Mouse (Mus musculus) intestine, postnatal 0 days (tissue): Measurements from ENCODE around the gene Lrch4. TPM values are rescaled to one million over a fixed set of nuclear protein-coding genes. Genes with fewer than 3 reads are reported as not detected.

Source experiments
- ATAC-seq: fragments of 200-750 bp; cut with Nextera tagmentation; 2 replicates; pipeline ENCODE4 v1.8.0; 2017; ENCODE audit warnings: mild to moderate bottlenecking, moderate TSS enrichment, moderate library complexity
- H3K27ac ChIP-seq: fragments of 300-500 bp; sonication (generic); 2 replicates; pipeline ENCODE4 v1.5.1; 2014; ENCODE audit warnings: mild to moderate bottlenecking, low read depth, low read length, moderate library complexity
- H3K27me3 ChIP-seq: fragments of 300-500 bp; sonication (generic); replicated peaks from 2 replicates; pipeline ENCODE4 v1.6.1; 2014; ENCODE audit warnings: low read length, mixed read lengths; ENCODE audit not compliant: control insufficient read depth, insufficient read depth
- H3K36me3 ChIP-seq: fragments of 300-500 bp; sonication (generic); 2 replicates; pipeline ENCODE4 v1.6.1; 2014; ENCODE audit warnings: mild to moderate bottlenecking, moderate library complexity; ENCODE audit not compliant: control insufficient read depth, insufficient read depth
- H3K4me1 ChIP-seq: fragments of 300-500 bp; sonication (generic); replicated peaks from 2 replicates; pipeline ENCODE4 v1.6.1; 2014; ENCODE audit warnings: antibody characterized with exemption, low read length, mixed read lengths; ENCODE audit not compliant: control insufficient read depth, insufficient read depth
- H3K4me2 ChIP-seq: fragments of 300-500 bp; sonication (generic); replicated peaks from 2 replicates; pipeline ENCODE4 v1.6.1; 2014; ENCODE audit warnings: low read depth, mild to moderate bottlenecking, moderate library complexity
- H3K4me3 ChIP-seq: fragments of 300-500 bp; sonication (generic); 2 replicates; pipeline ENCODE4 v1.5.1; 2014; ENCODE audit warnings: low read depth, low read length
- H3K9ac ChIP-seq: fragments of 300-500 bp; sonication (generic); 2 replicates; pipeline ENCODE4 v1.6.1; 2014; ENCODE audit warnings: mild to moderate bottlenecking, low read depth, low read length
- H3K9me3 ChIP-seq: fragments of 300-500 bp; sonication (generic); 2 replicates; pipeline ENCODE4 v1.6.1; 2016; ENCODE audit warnings: mixed run types; ENCODE audit not compliant: control insufficient read depth
- CTCF ChIP-seq: sonication (generic); IDR thresholded peaks from 2 replicates; pipeline ENCODE4 v1.5.1; 2016; ENCODE audit warnings: low read depth, mild to moderate bottlenecking, control low read depth, antibody characterized with exemption, moderate library complexity
- WGBS: fragments of 180-500 bp; shearing (Covaris S2); extraction: QIAGEN DNeasy Blood & Tissue Kit; methylation state at CpG from one replicate; pipeline ENCODE4 v1.1.7; 2014; 5-methylcytosine and 5-hydroxymethylcytosine counted together
- polyA plus RNA-seq: library from polyadenylated mRNA; unstranded; fragments of >200 nt; fragmentation: Nextera tagmentation; extraction: Ambion mirVana; gene quantifications from 2 replicates; pipeline ENCODE4 v1.2.1, GENCODE M21; 2015

Gene Lrch4
- polyA plus RNA-seq, 1 experiment from 2014 or later = 31.5 TPM

DNA sequence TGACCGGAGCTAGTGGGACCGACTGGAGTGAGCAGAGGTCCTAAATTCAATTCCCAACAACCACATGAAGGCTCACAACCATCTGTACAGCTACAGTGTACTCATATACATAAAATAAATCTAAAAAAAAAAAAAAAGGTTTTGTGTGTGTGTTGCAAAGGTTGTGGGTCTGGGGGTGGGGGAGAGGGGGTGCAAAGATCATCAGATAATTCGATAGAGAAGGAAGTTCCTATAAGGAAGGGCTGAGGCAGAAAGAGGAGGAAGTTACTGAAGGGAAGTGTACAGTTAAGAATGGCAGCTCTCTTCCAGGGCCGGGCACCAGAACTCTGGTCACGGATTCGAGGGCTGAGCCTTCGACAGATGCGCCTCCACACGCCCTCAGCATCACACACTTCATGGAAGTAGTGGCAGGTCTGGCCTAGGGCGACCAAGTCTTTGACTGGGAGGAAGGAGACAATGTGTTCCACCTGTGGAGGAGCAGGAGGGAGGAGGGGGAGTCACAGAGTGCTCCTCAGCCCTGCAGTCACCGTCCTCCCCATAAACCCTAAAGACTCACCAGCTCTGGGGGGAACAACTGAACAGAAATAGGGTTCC is 4.9 kb upstream of the Lrch4 start:
- Histone ChIP-seq H3K9me3 (no peaks in the 10 kb centered on the region), H3K27ac (no peak overlapping the region), H3K27me3 (no peaks in the 10 kb centered on the region), H3K36me3 (no peaks in the 10 kb centered on the region), H3K4me3 (no peak overlapping the region), H3K4me1 (no peaks in the 10 kb centered on the region), H3K9ac (no peak overlapping the region), H3K4me2 (no peak overlapping the region)
- no peak for TF ChIP-seq CTCF
- ATAC-seq = no peak
- WGBS = 80% methylated on average over 11 of the region's 11 CpGs

DNA sequence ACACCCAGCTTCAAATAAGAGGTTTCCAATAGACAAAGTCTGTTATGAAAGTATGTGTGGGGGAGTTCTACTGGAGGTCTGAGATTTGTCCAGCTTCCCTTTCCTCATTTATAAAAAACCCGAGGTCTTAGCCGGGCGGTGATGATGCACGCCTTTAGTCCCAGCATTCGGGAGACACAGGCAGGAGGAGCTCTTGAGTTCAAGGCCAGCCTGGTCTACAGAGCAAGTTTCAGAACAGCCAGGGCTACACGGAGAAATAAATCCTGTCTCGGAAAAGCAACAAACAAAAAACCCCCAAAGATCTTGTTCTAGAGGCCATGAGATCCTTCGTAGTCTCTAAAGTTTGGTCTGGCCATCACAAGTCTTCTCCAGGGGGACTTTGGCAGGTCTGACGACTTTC is 930 bp upstream of the Lrch4 start:
- peak overlapping the region; percentile 74 for H3K4me2 ChIP-seq
- ATAC-seq = no peak
- 1% methylated on average over 9 of the region's 9 CpGs for WGBS
- peak overlapping the region; percentile 77 for H3K27ac ChIP-seq
- no peaks in the 10 kb centered on the region for H3K27me3 ChIP-seq
- no peaks in the 10 kb centered on the region for H3K9me3 ChIP-seq
- peak overlapping the region; percentile 73 for H3K4me3 ChIP-seq
- peak; percentile 43 for TF ChIP-seq CTCF
- no peaks in the 10 kb centered on the region for H3K36me3 ChIP-seq
- H3K9ac ChIP-seq = peak overlapping the region; percentile 49
- H3K4me1 ChIP-seq = peaks cover 15% of the 10 kb centered on the region

DNA sequence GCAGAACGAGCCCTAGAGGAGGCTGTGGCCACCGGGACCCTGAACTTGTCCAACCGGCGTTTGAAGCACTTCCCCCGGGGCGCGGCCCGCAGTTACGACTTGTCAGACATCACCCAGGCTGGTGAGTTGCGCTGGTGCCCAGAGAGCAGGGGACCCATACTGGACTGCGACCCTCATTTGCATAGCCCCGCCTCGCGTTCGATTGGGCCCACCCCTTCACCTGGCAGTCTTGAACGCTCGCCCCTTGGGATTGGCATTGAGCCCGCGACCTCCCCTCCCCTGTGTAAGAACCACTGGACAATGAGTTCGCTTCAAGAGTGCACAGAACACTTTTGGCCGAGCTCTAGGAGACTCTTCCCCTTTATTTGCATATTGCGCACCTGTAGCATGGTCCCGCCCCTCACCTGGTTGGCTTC is 393 bp downstream of the Lrch4 start:
- Histone ChIP-seq H3K4me1 (peaks cover 15% of the 10 kb centered on the region), H3K9ac (peak overlapping the region; percentile 65)
- WGBS = 1% methylated on average over 23 of the region's 23 CpGs

DNA sequence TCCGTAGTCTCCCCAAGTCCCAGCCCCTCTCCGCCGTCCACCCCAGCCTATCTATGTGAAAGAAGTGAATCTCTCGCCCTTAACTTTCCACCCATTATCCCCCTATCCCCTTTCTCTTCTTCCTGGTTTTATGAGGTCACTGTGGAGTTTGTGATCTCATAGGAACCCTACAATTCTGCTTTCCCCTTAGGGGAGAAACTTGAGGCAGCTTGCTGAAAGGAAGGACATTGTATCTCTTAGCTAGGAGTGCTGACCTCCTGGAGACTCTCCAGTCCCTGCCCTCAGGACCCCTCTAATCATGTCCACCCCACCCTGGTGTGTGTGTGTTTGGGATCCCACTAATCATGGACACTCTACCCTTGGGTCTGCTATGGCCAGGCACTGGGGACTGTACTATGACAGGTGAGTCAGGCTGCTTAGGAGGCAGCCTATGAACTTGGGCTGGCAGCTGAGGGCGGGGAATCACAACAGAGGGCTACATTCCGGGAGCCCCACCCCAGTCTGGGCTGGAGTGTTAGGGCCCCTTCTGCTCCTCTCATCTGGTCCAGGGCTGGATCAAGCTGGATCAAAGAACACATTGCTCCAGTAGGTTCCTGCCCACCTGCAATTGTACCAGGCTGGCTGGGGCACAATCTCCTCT is 1.1 kb downstream of the Lrch4 start:
- peaks cover 15% of the 10 kb centered on the region for H3K4me1 ChIP-seq
- H3K36me3 ChIP-seq = peaks cover 9% of the 10 kb centered on the region
- peak overlapping the region; percentile 65 for H3K9ac ChIP-seq
- peak overlapping the region; percentile 73 for H3K4me3 ChIP-seq
- 11% methylated on average over 6 of the region's 6 CpGs for WGBS
- ATAC-seq = peak; percentile 63
- no peaks in the 10 kb centered on the region for H3K9me3 ChIP-seq
- TF ChIP-seq CTCF = no peak
- no peaks in the 10 kb centered on the region for H3K27me3 ChIP-seq
- peak overlapping the region; percentile 93 for H3K27ac ChIP-seq
- H3K4me2 ChIP-seq = peak overlapping the region; percentile 72

More for the DNA sequence above, 393 bp downstream of the Lrch4 start:
- Histone ChIP-seq H3K27me3 (no peaks in the 10 kb centered on the region), H3K9me3 (no peaks in the 10 kb centered on the region), H3K27ac (peak overlapping the region; percentile 93), H3K36me3 (peaks cover 9% of the 10 kb centered on the region), H3K4me2 (peak overlapping the region; percentile 72), H3K4me3 (peak overlapping the region; percentile 73)
- no peak for TF ChIP-seq CTCF
- peak; percentile 43 for ATAC-seq

DNA sequence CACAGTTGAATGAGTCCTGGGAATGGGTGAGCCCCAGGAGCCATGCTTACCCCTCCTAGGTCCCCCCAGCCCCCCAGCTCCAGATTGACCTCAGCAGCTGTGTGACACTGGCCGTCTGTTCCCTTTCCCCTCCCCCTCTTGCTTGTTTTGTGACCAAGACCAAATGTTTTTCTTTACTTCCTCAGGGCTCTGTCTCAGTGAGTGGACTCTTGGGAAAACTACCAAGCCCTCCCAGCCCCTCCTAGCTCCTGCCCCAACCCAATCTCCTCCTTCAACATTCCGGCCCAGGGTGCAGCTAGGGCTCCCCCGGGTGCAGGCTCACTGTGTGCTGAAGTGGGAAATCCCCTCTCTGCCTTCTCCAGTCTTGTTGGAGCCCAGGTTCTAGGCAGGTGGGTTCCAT is 1.7 kb downstream of the Lrch4 start:
- ATAC-seq = no peak
- 12% methylated on average over 3 of the region's 3 CpGs for WGBS
- peak overlapping the region; percentile 65; the same call in 1 of the 2 replicates for H3K9ac ChIP-seq
- peaks cover 15% of the 10 kb centered on the region for H3K4me1 ChIP-seq
- peak overlapping the region; percentile 72 for H3K4me2 ChIP-seq
- no peaks in the 10 kb centered on the region for H3K9me3 ChIP-seq
- peaks cover 14% of the 10 kb centered on the region for H3K36me3 ChIP-seq
- no peak for TF ChIP-seq CTCF
- peak overlapping the region; percentile 73 for H3K4me3 ChIP-seq
- H3K27ac ChIP-seq = peak overlapping the region; percentile 93
- H3K27me3 ChIP-seq = no peaks in the 10 kb centered on the region

DNA sequence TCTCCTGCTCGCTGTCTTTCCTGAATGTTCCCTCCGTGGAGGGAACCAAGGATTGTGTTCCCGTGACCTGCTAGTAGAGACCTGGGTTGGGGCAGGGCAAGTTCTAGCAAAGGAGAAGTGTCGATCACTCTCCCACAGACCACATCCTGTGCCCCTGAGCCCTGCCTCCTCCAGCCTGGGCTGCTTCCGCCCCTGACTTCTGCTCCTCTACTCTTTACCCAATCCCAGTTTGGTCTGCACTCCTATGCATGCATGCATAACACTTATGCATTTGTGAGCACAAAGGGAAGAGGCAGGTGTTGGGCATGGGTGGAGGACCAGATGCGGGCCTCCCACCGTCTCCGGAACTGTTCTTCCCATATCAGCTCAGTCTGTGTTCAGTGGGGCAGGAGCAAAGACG is 2.2 kb downstream of the Lrch4 start:
- ATAC-seq = no peak
- peak overlapping the region; percentile 72 for H3K4me2 ChIP-seq
- H3K9me3 ChIP-seq = no peaks in the 10 kb centered on the region
- 37% methylated on average over 9 of the region's 9 CpGs for WGBS
- H3K36me3 ChIP-seq = peaks cover 20% of the 10 kb centered on the region
- peak overlapping the region; percentile 65; the same call in 1 of the 2 replicates for H3K9ac ChIP-seq
- H3K27me3 ChIP-seq = no peaks in the 10 kb centered on the region
- H3K4me1 ChIP-seq = peaks cover 15% of the 10 kb centered on the region
- TF ChIP-seq CTCF = no peak
- peak overlapping the region; percentile 93 for H3K27ac ChIP-seq
- H3K4me3 ChIP-seq = peak overlapping the region; percentile 73
